Mouse (Mus musculus) spleen, postnatal 4 days (tissue): ENCODE measurements around the gene Il20.

ENCODE experiments used
- DNase-seq, 2 experiments: peaks; one replicate each; pipeline ENCODE4 v3.0.0; 2022; ENCODE audit warnings: low spot score in 2 of 2

Gene Il20

DNA sequence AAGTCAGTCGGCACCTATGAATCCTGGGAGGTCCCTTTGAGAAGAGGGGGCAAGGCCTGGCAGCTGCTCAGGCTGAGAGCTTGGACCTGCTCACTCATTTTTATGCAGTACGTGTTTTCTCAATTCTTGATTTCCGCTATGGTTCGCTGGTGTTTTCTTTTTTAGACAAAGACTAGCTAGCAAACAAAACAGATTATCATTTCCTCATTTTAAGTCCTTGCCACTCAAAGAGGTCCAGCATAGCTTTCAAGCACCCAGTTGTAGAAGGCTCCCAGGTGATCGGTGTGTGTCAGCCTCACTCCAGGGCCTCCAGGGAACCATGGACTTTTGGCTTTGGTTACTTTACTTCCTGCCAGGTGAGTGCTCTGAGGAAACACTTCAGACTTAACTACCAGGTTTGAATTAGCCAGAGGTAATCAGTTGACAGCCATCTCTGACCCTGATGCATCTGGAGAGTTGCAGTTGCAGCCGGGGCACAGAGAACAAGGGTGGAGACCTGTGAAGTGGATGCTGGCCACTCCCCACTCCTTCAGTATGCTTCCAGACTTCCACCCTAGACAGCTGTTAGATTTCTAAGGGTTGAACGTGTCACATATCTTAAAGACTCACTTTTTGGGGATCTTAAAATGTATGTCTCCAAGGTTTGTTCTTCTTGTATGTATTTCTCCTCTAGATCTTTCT, 45.6 kb downstream of the Il20 start, which contains the start of gene Fcmr:
Gene Fcmr (plus strand): TSS at position 129 of the 681 bp plus-strand sequence.
- no peak for DNase-seq

DNA sequence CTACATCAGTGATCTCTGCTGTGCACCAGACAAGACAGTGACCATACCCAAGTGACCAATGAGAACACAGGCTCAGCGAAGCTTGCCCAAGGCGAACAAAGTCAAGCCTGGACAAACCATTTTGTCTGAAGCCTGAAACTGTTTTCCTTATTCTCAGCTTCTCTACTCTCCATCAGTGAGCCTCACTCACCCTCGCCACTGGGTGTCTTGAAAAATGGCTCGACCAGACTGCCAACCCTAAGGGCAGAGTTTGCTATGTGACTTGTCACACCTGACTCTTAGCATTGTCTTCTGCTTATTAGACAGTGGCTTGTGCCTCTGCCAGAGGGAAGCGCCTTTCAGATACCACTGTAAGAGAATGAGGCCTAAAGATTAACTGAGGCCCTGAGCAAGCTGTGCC, 46.5 kb downstream of the Il20 start:
- DNase-seq = no peak

DNA sequence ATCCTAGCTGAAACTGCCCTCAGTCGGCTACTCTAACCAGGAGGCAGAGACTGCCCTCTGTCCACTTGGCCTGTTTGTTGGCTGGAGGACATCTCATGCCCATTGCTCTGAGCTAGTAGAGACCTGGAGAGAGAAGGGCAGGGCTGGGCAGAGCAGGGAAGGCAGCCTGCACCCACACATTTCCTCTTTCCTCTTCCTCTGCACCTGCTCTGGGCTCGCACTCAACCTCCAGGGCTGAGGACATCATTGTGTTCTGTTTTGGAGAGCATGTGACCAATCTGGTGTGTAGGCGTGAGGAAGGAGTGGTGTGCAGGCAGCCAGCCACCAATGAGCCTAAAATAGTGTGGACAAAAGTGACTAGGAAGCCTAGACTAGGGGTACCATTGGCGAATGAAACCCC, 47.0 kb downstream of the Il20 start:
- DNase-seq = peak in 1 of 2 experiments; percentile 51

DNA sequence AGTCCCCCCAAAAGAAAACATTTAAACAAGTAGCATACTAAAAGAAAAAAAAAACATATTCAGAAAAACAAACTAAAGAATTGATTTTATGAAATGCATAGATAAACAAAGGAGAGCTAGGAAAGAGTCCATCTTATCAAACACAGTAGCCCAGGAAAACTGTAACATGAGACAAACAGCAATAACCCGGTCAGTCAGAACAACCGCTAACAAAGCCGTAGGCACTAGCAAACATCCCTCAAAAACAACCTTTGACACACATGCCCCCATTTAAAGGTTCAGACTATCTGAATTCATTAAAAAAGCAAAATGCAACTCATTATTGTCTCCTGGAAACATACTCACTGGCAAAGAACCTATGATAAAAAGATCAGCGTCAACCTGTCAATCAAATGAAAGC, 53.8 kb downstream of the Il20 start:
- no peak for DNase-seq
